Mouse (Mus musculus) liver, embryonic 14.5 days (tissue): Measurements from ENCODE around the gene Myrfl. TPM values are rescaled to one million over a fixed set of nuclear protein-coding genes. Genes with fewer than 3 reads are reported as not detected.

ENCODE experiments used
- ATAC-seq: fragments of 200-750 bp; cut with Nextera tagmentation; 2 replicates; pipeline ENCODE4 v1.8.0; 2017; ENCODE audit warnings: moderate number of reproducible peaks, mild to moderate bottlenecking, moderate library complexity; ENCODE audit not compliant: insufficient read depth
- DNase-seq, 3 experiments: peaks; one replicate each; pipeline ENCODE4 v3.0.0-alpha.2; 2012 to 2013; ENCODE audit warnings: low read depth in 3 of 3, low spot score in 3 of 3
- H3K27ac ChIP-seq: fragments of 300-500 bp; sonication (generic); 2 replicates; pipeline ENCODE4 v1.5.1; 2014; ENCODE audit warnings: moderate library complexity, mild to moderate bottlenecking, control low read depth, inconsistent platforms
- H3K27me3 ChIP-seq: fragments of 300-500 bp; sonication (generic); 2 replicates; pipeline ENCODE4 v1.6.1; 2014; ENCODE audit warnings: mild to moderate bottlenecking, low read length, moderate library complexity; ENCODE audit not compliant: control insufficient read depth, insufficient read depth
- H3K36me3 ChIP-seq: fragments of 300-500 bp; sonication (generic); replicated peaks from 2 replicates; pipeline ENCODE4 v1.6.1; 2014; ENCODE audit warnings: low read depth; ENCODE audit not compliant: control insufficient read depth, insufficient read depth
- H3K4me1 ChIP-seq, 2 experiments: fragments of 200-500 bp in 1 of 2; fragments of 300-500 bp in 1 of 2; sonication (generic) in 1 of 2; replicated peaks; 2 replicates each; pipeline ENCODE4 v1.6.1; 2012 to 2014; ENCODE audit warnings: antibody characterized with exemption in 1 of 2, inconsistent platforms in 1 of 2, low read length in 1 of 2; ENCODE audit not compliant: control insufficient read depth in 2 of 2, insufficient read depth in 2 of 2
- H3K4me2 ChIP-seq: fragments of 300-500 bp; sonication (generic); 2 replicates; pipeline ENCODE4 v1.6.1; 2014; ENCODE audit warnings: low read depth, mild to moderate bottlenecking, control low read depth, moderate library complexity
- H3K4me3 ChIP-seq, 2 experiments: fragments of 200-500 bp in 1 of 2; fragments of 300-500 bp in 1 of 2; sonication (generic) in 1 of 2; 2 replicates each; pipeline ENCODE4 v1.5.1; 2012 to 2014; ENCODE audit warnings: low read depth in 2 of 2, low read length in 2 of 2, mild to moderate bottlenecking in 2 of 2, control low read depth in 1 of 2, inconsistent platforms in 1 of 2, moderate library complexity in 1 of 2; ENCODE audit not compliant: insufficient read depth in 1 of 2
- H3K9ac ChIP-seq: fragments of 300-500 bp; sonication (generic); replicated peaks from 2 replicates; pipeline ENCODE4 v1.6.1; 2014; ENCODE audit warnings: mild to moderate bottlenecking, control low read depth, moderate library complexity
- H3K9me3 ChIP-seq: fragments of 300-500 bp; sonication (generic); 2 replicates; pipeline ENCODE4 v1.6.1; 2016; ENCODE audit warnings: low read length, mixed read lengths; ENCODE audit not compliant: control insufficient read depth
- CTCF ChIP-seq: IDR thresholded peaks from 2 replicates; pipeline ENCODE4 v1.5.1; 2016; ENCODE audit warnings: antibody characterized with exemption, low read depth, control low read depth
- EP300 ChIP-seq: IDR thresholded peaks from 2 replicates; pipeline ENCODE4 v1.6.1; 2016; ENCODE audit warnings: antibody characterized with exemption, low read depth
- WGBS: fragments of 180-500 bp; shearing (Covaris S2); extraction: QIAGEN DNeasy Blood & Tissue Kit; methylation state at CpG from one replicate; pipeline ENCODE4 v1.1.7; 2014; ENCODE audit not compliant: insufficient replicate concordance; 5-methylcytosine and 5-hydroxymethylcytosine counted together
- polyA plus RNA-seq, 2 experiments: library from polyadenylated mRNA; depleted of rRNA in 1 of 2; stranded (reverse) in 1 of 2; unstranded in 1 of 2; fragments of >200 nt; fragmentation: Nextera tagmentation in 1 of 2; extraction: Ambion mirVana in 1 of 2; gene quantifications; 2 replicates each; pipeline versions ENCODE4 v1.2.1 to v1.2.3; 2012 to 2014

Gene Myrfl
- polyA plus RNA-seq, 2 experiments, result not detected

DNA sequence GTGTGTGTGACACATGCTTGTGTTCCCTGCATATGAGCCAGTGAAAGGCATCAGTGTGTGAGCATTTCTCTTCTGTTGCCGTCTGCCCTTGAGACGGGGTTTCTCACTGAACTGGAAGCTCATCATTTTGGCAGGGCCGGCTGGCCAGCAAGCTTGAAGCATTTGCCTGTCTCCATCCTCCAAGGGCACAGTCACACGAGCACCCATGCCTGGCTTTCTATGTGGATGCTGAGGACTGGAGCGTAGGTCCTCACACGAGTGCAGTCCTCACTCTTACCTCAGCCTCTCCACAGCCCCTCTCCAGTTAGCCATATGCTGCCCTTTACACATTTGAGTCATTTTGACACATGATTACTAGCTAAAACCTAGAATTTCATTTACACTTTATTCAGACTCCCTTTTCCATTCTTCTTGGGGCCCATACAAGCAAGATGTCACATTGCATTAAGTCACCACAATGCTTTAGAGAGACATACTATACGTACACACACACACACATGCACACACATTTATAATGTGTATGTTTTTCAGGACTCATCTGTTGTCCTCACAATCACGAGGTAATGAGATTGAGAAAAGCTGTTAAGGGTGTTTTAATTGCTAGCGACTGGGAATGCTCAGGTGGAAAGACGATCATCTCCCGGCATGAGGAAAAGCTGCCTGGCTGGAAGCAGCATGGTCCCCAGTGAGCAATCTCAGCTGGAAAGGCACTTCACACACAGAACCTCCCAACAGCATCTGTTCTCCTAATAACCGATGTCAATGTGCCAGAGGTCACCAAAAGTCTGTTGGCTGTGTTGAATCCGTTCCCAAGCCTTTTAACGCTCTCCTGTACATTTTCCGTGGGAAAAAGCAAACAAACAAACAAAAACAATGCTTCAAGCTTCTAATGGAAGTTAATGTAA is 122.6 kb downstream of the Myrfl start:
- ATAC-seq (no peak), DNase-seq (no peak)
- Histone ChIP-seq H3K9ac (no peak overlapping the region), H3K27ac (no peak overlapping the region), H3K36me3 (no peaks in the 10 kb centered on the region), H3K27me3 (no peaks in the 10 kb centered on the region), H3K4me1 (no peaks in the 10 kb centered on the region), H3K4me3 (no peak overlapping the region), H3K9me3 (no peaks in the 10 kb centered on the region), H3K4me2 (no peak overlapping the region)
- WGBS, result 64% methylated on average over 15 of the region's 15 CpGs
- TF ChIP-seq EP300, result no peak
- TF ChIP-seq CTCF, result no peak

DNA sequence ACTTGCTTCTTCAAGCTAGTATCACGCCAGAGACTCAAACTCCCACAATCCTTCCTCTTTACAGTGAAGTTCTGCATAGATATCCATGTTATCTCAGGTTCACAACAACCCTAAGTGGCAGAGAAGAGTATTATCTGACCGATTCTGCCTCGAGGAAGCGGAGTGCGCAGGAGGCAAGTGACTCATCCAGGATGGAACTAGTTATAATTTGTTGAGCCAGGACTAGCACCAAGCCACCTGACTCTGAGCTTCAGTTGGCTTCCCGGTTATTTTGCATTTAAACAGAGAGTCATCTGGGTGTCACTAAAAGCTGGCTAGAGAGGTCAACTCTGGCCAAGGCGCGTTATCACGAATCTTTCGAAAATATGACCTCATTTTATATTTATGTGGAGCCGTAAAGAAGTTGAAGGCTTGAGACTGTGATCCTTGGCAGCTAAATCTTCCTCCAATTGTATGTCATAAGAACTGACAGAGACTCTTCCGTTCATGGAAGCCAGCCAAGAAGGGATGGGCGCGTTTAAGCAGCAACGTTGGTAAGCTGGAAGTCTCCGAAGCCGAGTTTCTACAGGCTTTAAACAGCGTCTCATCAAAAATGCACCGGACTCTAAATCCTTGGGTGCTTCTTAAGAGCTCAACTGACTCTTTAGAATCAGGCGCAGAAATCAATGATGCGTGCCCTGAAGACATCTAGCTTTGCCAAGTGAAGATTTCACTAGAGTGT is 125.3 kb downstream of the Myrfl start:
- Histone ChIP-seq H3K27ac (no peak overlapping the region), H3K27me3 (no peaks in the 10 kb centered on the region), H3K9ac (no peak overlapping the region), H3K4me3 (no peak overlapping the region), H3K36me3 (no peaks in the 10 kb centered on the region), H3K4me2 (no peak overlapping the region), H3K4me1 (no peaks in the 10 kb centered on the region), H3K9me3 (no peaks in the 10 kb centered on the region)
- no peak for ATAC-seq
- WGBS, result 61% methylated on average over 21 of the region's 21 CpGs
- no peak for DNase-seq
- no peak for TF ChIP-seq EP300
- TF ChIP-seq CTCF, result no peak

DNA sequence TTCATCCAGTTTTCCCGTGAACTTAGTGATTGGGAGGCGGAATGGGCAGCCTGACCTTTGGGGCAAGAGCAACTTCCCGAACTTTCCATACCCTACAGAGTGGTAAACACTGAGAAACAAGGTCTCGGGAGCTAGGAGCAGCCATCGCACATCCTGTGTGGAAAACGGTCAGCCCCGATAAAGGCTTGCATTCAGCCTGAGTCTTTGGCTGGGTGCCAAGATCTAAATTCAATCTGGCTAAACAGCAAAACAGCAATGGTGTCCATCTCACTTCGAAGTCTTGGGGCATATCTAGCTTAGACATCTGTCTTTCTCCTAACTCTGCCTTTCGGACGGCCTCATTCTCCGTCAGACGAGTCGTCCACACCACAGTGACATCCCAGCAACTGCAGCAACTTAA is 128.1 kb downstream of the Myrfl start:
- DNase-seq (no peak), ATAC-seq (no peak)
- Histone ChIP-seq H3K27ac (no peak overlapping the region), H3K9me3 (no peaks in the 10 kb centered on the region), H3K36me3 (no peaks in the 10 kb centered on the region), H3K4me2 (no peak overlapping the region), H3K4me1 (no peaks in the 10 kb centered on the region), H3K9ac (no peak overlapping the region), H3K27me3 (no peaks in the 10 kb centered on the region), H3K4me3 (no peak overlapping the region)
- WGBS, result 46% methylated on average over 13 of the region's 13 CpGs
- TF ChIP-seq EP300 (no peak), CTCF (no peak)

DNA sequence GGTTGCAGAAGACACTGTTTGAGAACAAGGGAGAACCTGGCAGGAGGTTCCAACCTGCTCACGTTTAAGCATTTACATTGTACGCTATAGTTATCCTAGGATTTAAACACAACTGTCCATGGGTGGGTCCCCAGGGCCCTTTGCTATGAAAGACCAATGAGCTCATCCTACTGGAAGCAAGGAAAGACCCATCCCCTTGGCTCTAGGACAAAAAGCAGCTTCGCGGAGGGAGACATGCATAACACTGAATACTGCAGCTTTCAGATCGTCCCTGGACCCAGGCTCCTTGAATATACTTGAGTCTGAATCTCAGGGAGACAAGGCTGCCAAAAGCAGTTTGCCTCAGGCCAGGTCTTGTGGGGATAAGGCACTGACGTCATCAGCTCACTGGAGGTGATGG is 130.2 kb downstream of the Myrfl start:
- Histone ChIP-seq H3K9ac (no peak overlapping the region), H3K27ac (no peak overlapping the region), H3K9me3 (no peaks in the 10 kb centered on the region), H3K27me3 (no peaks in the 10 kb centered on the region), H3K4me3 (no peak overlapping the region), H3K4me2 (no peak overlapping the region), H3K4me1 (no peaks in the 10 kb centered on the region), H3K36me3 (no peaks in the 10 kb centered on the region)
- 65% methylated on average over 6 of the region's 6 CpGs for WGBS
- ATAC-seq (no peak), DNase-seq (no peak)
- TF ChIP-seq EP300, result no peak
- TF ChIP-seq CTCF, result no peak

DNA sequence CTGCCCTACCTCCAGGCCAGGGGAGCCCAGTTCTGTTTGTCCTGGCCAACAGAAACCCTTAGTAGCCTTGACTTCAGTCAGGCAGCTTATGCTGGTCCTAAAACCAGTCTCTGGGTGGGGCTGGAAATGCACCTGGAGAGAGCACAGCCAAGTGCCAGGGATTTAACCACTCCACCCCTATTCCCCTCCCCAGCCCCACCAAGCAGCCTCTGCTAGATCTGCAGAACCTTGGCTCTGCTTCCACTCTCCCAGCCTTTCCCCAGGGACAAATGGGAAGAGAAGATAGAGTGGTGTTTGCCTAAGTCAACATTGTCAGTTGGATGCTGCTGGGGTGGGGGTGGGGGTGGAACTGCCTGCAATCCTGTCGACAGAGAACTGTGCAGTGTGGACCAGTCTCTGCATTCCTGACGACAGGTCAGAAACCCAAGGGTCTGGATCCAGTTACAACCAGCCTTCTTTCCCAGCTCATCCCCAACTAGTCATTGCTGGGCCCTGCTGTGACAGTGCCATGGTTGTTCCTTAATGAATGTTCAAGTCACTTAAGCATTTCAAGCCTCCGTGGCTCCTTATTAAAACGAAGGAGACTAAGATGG is 135.1 kb downstream of the Myrfl start:
- TF ChIP-seq EP300 (no peak), CTCF (no peak)
- Histone ChIP-seq H3K4me1 (no peaks in the 10 kb centered on the region), H3K9me3 (no peaks in the 10 kb centered on the region), H3K9ac (no peak overlapping the region), H3K4me2 (no peak overlapping the region), H3K36me3 (no peaks in the 10 kb centered on the region), H3K27me3 (no peaks in the 10 kb centered on the region), H3K27ac (no peak overlapping the region), H3K4me3 (no peak overlapping the region)
- WGBS, result 43% methylated on average over 4 of the region's 4 CpGs
- DNase-seq (no peak), ATAC-seq (no peak)
